Mouse (Mus musculus) hindbrain, embryonic 14.5 days (tissue): ENCODE measurements around the gene Anapc15-ps. TPM values are rescaled to one million over a fixed set of nuclear protein-coding genes. Genes with fewer than 3 reads are reported as not detected.
"Not testable (repeated sequence)": the region's sequence is repeated elsewhere in the genome, so short reads cannot be mapped to it uniquely, and the experiment has no call there.

Source experiments
- ATAC-seq: fragments of 200-750 bp; cut with Nextera tagmentation; 2 replicates; pipeline ENCODE4 v1.8.0; 2017; ENCODE audit warnings: moderate number of reproducible peaks, mild to moderate bottlenecking, moderate TSS enrichment, moderate library complexity; ENCODE audit not compliant: low FRiP score
- DNase-seq: peaks from one replicate; pipeline ENCODE4 v3.0.0-alpha.2; 2015; ENCODE audit warnings: low spot score
- H3K27ac ChIP-seq: fragments of 300-500 bp; sonication (generic); 2 replicates; pipeline ENCODE4 v1.5.1; 2014; ENCODE audit warnings: mild to moderate bottlenecking, moderate library complexity
- H3K27me3 ChIP-seq: fragments of 300-500 bp; sonication (generic); 2 replicates; pipeline ENCODE4 v1.6.1; 2014; ENCODE audit warnings: mild to moderate bottlenecking, low read length, mixed read lengths; ENCODE audit not compliant: control insufficient read depth, insufficient read depth
- H3K36me3 ChIP-seq: fragments of 300-500 bp; sonication (generic); replicated peaks from 2 replicates; pipeline ENCODE4 v1.6.1; 2014; ENCODE audit not compliant: control insufficient read depth, insufficient read depth
- H3K4me1 ChIP-seq: fragments of 300-500 bp; sonication (generic); replicated peaks from 2 replicates; pipeline ENCODE4 v1.6.1; 2014; ENCODE audit warnings: antibody characterized with exemption, low read length, mixed read lengths; ENCODE audit not compliant: control insufficient read depth, insufficient read depth
- H3K4me2 ChIP-seq: fragments of 300-500 bp; sonication (generic); replicated peaks from 2 replicates; pipeline ENCODE4 v1.6.1; 2014; ENCODE audit warnings: mild to moderate bottlenecking, moderate library complexity
- H3K4me3 ChIP-seq: fragments of 300-500 bp; sonication (generic); replicated peaks from 2 replicates; pipeline ENCODE4 v1.5.1; 2014; ENCODE audit warnings: mild to moderate bottlenecking, low read length
- H3K9ac ChIP-seq: fragments of 300-500 bp; sonication (generic); 2 replicates; pipeline ENCODE4 v1.6.1; 2014
- H3K9me3 ChIP-seq: fragments of 300-500 bp; sonication (generic); 2 replicates; pipeline ENCODE4 v1.6.1; 2016; ENCODE audit warnings: low read length; ENCODE audit not compliant: control insufficient read depth
- WGBS: fragments of 180-500 bp; shearing (Covaris S2); extraction: QIAGEN DNeasy Blood & Tissue Kit; methylation state at CpG from one replicate; pipeline ENCODE4 v1.1.7; 2014; 5-methylcytosine and 5-hydroxymethylcytosine counted together
- polyA plus RNA-seq: library from polyadenylated mRNA; unstranded; fragments of >200 nt; fragmentation: Nextera tagmentation; extraction: Ambion mirVana; gene quantifications from 2 replicates; pipeline ENCODE4 v1.2.1, GENCODE M21; 2014

Anapc15-ps gene
- polyA plus RNA-seq, 1 experiment from 2014 or later: not detected

GRCm38 (mm10) chr10:95643696-95644360, 29.4 kb downstream of the Anapc15-ps start:
- Histone ChIP-seq H3K27ac (no peak overlapping the region), H3K4me2 (no peak overlapping the region), H3K9ac (no peak overlapping the region), H3K36me3 (no peaks in the 10 kb centered on the region), H3K4me1 (no peaks in the 10 kb centered on the region), H3K4me3 (no peak overlapping the region), H3K27me3 (no peaks in the 10 kb centered on the region), H3K9me3 (no peaks in the 10 kb centered on the region)
- 82% methylated on average over 6 of the region's 6 CpGs for WGBS
- DNase-seq: no peak
- no peak for ATAC-seq

GRCm38 (mm10) chr10:95643042-95643441, 30.2 kb downstream of the Anapc15-ps start:
- Histone ChIP-seq H3K36me3 (no peaks in the 10 kb centered on the region), H3K4me2 (no peak overlapping the region), H3K4me3 (no peak overlapping the region), H3K4me1 (no peaks in the 10 kb centered on the region), H3K27ac (no peak overlapping the region), H3K9me3 (no peaks in the 10 kb centered on the region), H3K27me3 (no peaks in the 10 kb centered on the region), H3K9ac (no peak overlapping the region)
- 74% methylated on average over 5 of the region's 5 CpGs for WGBS
- ATAC-seq (no peak), DNase-seq (no peak)

GRCm38 (mm10) chr10:95641335-95641734, 31.9 kb downstream of the Anapc15-ps start:
- DNase-seq (no peak), ATAC-seq (no peak)
- Histone ChIP-seq H3K4me1 (no peaks in the 10 kb centered on the region), H3K4me2 (no peak overlapping the region), H3K4me3 (no peak overlapping the region), H3K9ac (no peak overlapping the region), H3K9me3 (no peaks in the 10 kb centered on the region), H3K27ac (no peak overlapping the region), H3K36me3 (no peaks in the 10 kb centered on the region), H3K27me3 (no peaks in the 10 kb centered on the region)
- 78% methylated on average over 5 of the region's 5 CpGs for WGBS

DNA sequence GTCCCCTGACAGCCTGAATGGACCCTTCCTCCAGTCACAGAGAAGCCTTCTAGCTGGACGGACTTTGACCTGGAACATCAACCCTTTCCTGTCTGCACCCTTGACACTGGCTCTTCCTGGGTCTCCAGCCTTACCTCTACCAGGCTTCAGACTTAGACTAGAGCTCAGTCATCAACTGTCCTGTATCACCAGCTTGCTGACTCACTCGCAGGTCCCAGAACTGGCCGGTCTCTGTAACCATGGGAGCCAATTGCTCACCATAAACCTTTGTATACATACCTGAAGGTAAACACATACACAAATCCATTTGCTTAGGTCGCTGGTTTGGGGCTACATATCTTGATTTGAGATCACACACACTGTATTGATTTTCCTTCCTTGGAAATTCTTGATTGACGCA, 33.8 kb downstream of the Anapc15-ps start:
- H3K4me3 ChIP-seq: no peak overlapping the region
- WGBS: 78% methylated on average over 5 of the region's 5 CpGs

GRCm38 (mm10) chr10:95634751-95635150, 38.5 kb downstream of the Anapc15-ps start:
- DNase-seq (no peak), ATAC-seq (no peak)
- no peak overlapping the region for H3K27ac ChIP-seq
- no peaks in the 10 kb centered on the region for H3K36me3 ChIP-seq
- H3K27me3 ChIP-seq: no peaks in the 10 kb centered on the region
- no peaks in the 10 kb centered on the region for H3K4me1 ChIP-seq
- H3K4me2 ChIP-seq: no peak overlapping the region
- H3K9ac ChIP-seq: no peak overlapping the region
- no peaks in the 10 kb centered on the region for H3K9me3 ChIP-seq
- 92% methylated on average over 15 of the region's 15 CpGs for WGBS
- no peak overlapping the region for H3K4me3 ChIP-seq

More for the DNA sequence above, 33.8 kb downstream of the Anapc15-ps start:
- Histone ChIP-seq H3K9ac (no peak overlapping the region), H3K36me3 (no peaks in the 10 kb centered on the region), H3K27me3 (no peaks in the 10 kb centered on the region), H3K4me1 (no peaks in the 10 kb centered on the region), H3K4me2 (no peak overlapping the region), H3K9me3 (no peaks in the 10 kb centered on the region), H3K27ac (no peak overlapping the region)
- ATAC-seq: no peak
- DNase-seq: no peak

DNA sequence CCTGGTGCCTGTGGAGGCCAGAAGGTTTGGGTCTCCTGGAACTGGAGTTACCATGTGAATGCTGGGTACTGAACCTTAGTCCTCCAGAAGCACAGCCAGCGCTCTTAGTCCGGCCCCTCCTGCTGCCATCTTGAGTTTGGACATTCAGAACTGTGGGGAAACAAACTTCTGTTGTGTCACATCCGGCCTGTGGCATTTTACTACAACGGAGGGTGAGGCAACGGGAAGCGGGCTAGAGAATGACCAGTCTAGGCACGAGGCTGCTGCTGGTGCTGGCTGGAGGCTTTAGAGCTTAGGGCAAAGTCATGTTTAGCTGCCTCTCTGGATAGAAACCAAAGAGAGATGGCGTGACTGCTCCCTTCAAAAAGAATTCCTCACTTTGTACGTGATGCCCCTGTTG, 39.0 kb downstream of the Anapc15-ps start:
- no peaks in the 10 kb centered on the region for H3K4me1 ChIP-seq
- DNase-seq: no peak
- H3K9ac ChIP-seq: no peak overlapping the region
- no peak overlapping the region for H3K4me2 ChIP-seq
- H3K9me3 ChIP-seq: no peaks in the 10 kb centered on the region
- no peak for ATAC-seq
- H3K4me3 ChIP-seq: no peak overlapping the region
- no peaks in the 10 kb centered on the region for H3K36me3 ChIP-seq
- H3K27me3 ChIP-seq: no peaks in the 10 kb centered on the region
- no peak overlapping the region for H3K27ac ChIP-seq
- 89% methylated on average over 9 of the region's 9 CpGs for WGBS

- Histone ChIP-seq H3K27ac (no peak overlapping the region), H3K4me2 (no peak overlapping the region), H3K4me1 (no peaks in the 10 kb centered on the region), H3K9ac (no peak overlapping the region), H3K36me3 (no peaks in the 10 kb centered on the region), H3K9me3 (no peaks in the 10 kb centered on the region), H3K27me3 (no peaks in the 10 kb centered on the region), H3K4me3 (no peak overlapping the region)
- WGBS: 71% methylated on average over 2 of the region's 2 CpGs
- DNase-seq (no peak), ATAC-seq (no peak)
These were observed 41.7 kb downstream of the Anapc15-ps start for GRCm38 (mm10) chr10:95631568-95631967.

DNA sequence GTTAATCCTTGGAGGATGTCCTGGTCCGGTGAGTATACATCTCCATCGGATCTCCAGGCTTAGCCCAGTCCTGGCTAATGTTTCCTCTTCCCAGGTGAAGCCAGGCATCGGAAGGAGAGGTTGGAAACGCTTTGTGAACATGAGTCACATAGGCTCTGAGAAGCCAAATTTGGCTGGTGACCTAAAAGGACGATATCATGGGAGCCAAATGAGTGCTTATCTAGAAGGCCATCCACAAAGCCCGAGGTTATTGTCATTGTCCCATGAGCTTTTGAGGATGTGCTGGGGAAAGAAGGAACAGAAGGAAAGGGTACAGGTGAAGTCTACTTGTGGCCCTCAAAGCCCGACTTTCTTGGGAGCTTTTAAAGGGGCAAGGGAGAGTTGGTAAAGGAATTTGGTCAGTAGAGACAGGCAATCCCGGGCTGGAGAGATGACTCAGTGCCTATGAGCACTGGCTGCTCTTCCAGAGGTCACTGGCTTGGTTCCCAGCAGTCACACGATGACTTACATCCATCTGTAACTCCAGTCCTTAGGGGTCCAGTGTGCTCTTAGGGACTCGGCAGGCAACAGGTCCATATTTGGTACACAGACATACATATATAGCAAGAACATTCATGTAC, 42.4 kb downstream of the Anapc15-ps start:
- Histone ChIP-seq H3K27me3 (no peaks in the 10 kb centered on the region), H3K4me1 (no peaks in the 10 kb centered on the region)
- 91% methylated on average over 10 of the region's 10 CpGs for WGBS

GRCm38 (mm10) chr10:95630166-95630565, 43.1 kb downstream of the Anapc15-ps start:
- not testable (repeated sequence) for H3K4me1 ChIP-seq, H3K4me3 ChIP-seq, ATAC-seq, H3K36me3 ChIP-seq, H3K27me3 ChIP-seq, H3K9me3 ChIP-seq, H3K27ac ChIP-seq, H3K4me2 ChIP-seq, H3K9ac ChIP-seq, DNase-seq
- WGBS: 84% methylated on average over 4 of the region's 4 CpGs

More for the DNA sequence above, 42.4 kb downstream of the Anapc15-ps start:
- ATAC-seq (no peak), DNase-seq (no peak)
- Histone ChIP-seq H3K9ac (no peak overlapping the region), H3K4me2 (no peak overlapping the region), H3K27ac (no peak overlapping the region), H3K9me3 (no peaks in the 10 kb centered on the region), H3K4me3 (no peak overlapping the region), H3K36me3 (no peaks in the 10 kb centered on the region)
